ENCODE assay signal across 11 mouse cellular contexts in the genomic region with DNA sequence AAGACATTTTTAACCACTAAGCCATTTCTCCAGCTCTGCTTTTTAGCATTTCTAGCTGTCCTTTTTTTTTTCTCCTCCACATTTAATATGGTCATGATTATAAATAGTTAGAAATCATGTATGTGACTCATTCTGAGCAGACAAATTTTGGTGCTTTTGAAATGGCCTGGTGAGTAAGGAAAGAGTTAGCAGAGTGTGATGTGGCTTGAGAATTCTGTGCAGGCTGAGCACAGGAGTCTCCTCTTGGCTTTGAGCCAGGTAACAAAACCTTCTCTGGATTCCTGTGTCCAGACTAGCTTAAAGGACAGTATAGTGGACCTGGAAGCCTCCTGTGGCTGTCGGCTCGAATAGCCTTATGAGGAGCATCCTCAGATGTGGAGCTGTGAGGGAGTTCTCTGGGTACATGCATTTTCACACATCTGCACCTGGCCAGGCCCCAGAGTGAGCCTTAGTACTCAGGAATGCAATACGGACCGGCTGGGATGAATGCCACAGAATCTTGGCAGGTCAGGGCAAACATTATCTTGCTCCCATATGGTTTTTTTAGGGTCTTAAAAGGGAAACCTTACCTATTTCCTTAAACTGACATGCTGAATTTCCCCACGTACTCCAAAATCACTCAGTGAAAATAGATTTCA.
A peak's percentile ranks its signal among the peaks of the same experiment; 100 is the strongest.
DNase-seq lines count a peak whose midpoint lies in the region; ATAC-seq and TF ChIP-seq lines count a peak whose summit lies in the region.
"Had no signal": no experiment of that assay in that cellular context is flagged by ENCODE, and none has a peak within 500 bp of the region (broad histone marks: within the 10 kb centered on the region; RNA-seq: fewer than 3 reads in every experiment).

No protein-coding gene starts in this region.

- no peak overlapping the region for H3K4me3 ChIP-seq in gastrocnemius, adult 2 months
- no peak overlapping the region for H3K4me3 ChIP-seq in liver, adult 2 months (ENCODE audit: insufficient read depth, low read depth, low read length)
- no peak overlapping the region for H3K4me3 ChIP-seq in liver, embryonic 12.5 days
- H3K4me3 ChIP-seq: hindbrain, embryonic 12.5 days had no signal

- no peak overlapping the region for H3K9ac ChIP-seq in liver, adult 2 months (ENCODE audit: low read depth, low read length)
- no peak overlapping the region for H3K9ac ChIP-seq in liver, embryonic 12.5 days
- H3K9ac ChIP-seq: hindbrain, embryonic 12.5 days had no signal

- H3K4me1 ChIP-seq in liver, adult 2 months (ENCODE audit: control insufficient read depth, insufficient read depth, low read length): peaks cover 4% of the 10 kb centered on the region; the same call in 1 of the 2 replicates
- peaks cover 4% of the 10 kb centered on the region; the same call in 1 of the 2 replicates for H3K4me1 ChIP-seq in liver, embryonic 12.5 days
- H3K4me1 ChIP-seq: hindbrain, embryonic 12.5 days had no signal

- intact Hi-C loops in gastrocnemius, adult 2 months (cut with DNase I): no loop called here

- no peaks in the 10 kb centered on the region for H3K79me2 ChIP-seq in liver, adult 2 months (ENCODE audit: control insufficient read depth, insufficient read depth, low read length)

- TF ChIP-seq CTCF in gastrocnemius, adult 2 months (IDR thresholded peaks at IDR 0.05): no peak
- no peak for TF ChIP-seq CTCF in liver, adult 2 months (IDR thresholded peaks at IDR 0.05; ENCODE audit: low read depth, low read length)

- H3K4me2 ChIP-seq in liver, embryonic 12.5 days: no peak overlapping the region
- H3K4me2 ChIP-seq: hindbrain, embryonic 12.5 days had no signal

- no peak for TF ChIP-seq POLR2A in liver, adult 2 months (IDR thresholded peaks at IDR 0.05; ENCODE audit: extremely low read depth, insufficient read depth, low read length)

- peak overlapping the region; percentile 6; the same call in 1 of the 2 replicates for H3K27ac ChIP-seq in gastrocnemius, adult 2 months
- no peak overlapping the region for H3K27ac ChIP-seq in liver, adult 2 months (replicated peaks; ENCODE audit: insufficient read depth, low read depth, low read length)
- H3K27ac ChIP-seq in liver, embryonic 12.5 days: no peak overlapping the region
- H3K27ac ChIP-seq: hindbrain, embryonic 12.5 days had no signal

- WGBS in liver, adult 2 months: 68% methylated on average over 5 of the region's 5 CpGs
- WGBS in liver, embryonic 12.5 days (ENCODE audit: insufficient replicate concordance): 67% methylated on average over 5 of the region's 5 CpGs

- no peaks in the 10 kb centered on the region for H3K27me3 ChIP-seq in liver, adult 2 months (ENCODE audit: control insufficient read depth, insufficient read depth, low read length)
- 0 out of 2 replicates have a peak, but pooled peaks cover 3% of the 10 kb centered on the region for H3K27me3 ChIP-seq in liver, embryonic 12.5 days (replicated peaks)
- H3K27me3 ChIP-seq: CH12.LX; hindbrain, embryonic 12.5 days had no signal

- H3K9me3 ChIP-seq in liver, embryonic 12.5 days (replicated peaks): no peaks in the 10 kb centered on the region
- H3K9me3 ChIP-seq: hindbrain, embryonic 12.5 days had no signal

- no peak for ATAC-seq in liver, embryonic 12.5 days

- H3K36me3 ChIP-seq in liver, adult 2 months (ENCODE audit: control insufficient read depth, insufficient read depth, low read length): no peaks in the 10 kb centered on the region
- H3K36me3 ChIP-seq in liver, embryonic 12.5 days: no peaks in the 10 kb centered on the region
- H3K36me3 ChIP-seq: hindbrain, embryonic 12.5 days had no signal

- no peak for DNase-seq in gastrocnemius, adult 2 months
- no peak for DNase-seq in gastrocnemius, adult 18-20 months (ENCODE audit: low spot score)
- peak; percentile 20 for DNase-seq in liver, adult 2 months (ENCODE audit: extremely low read depth, low read depth, low spot score)
- peak; percentile 67 for DNase-seq in brain, adult 2 months (ENCODE audit: low read depth, low spot score)
- DNase-seq in heart, postnatal 4 days: peak; percentile 43
- DNase-seq in c-Kit-positive CD71-positive TER-119-positive erythroid progenitor cells, embryonic 14.5 days (ENCODE audit: low spot score): no peak
- DNase-seq in thymus, postnatal 0 days (ENCODE audit: low spot score): no peak
- DNase-seq: lung, postnatal 36 days had no signal

Comparison
In these comparisons a context has a peak if more than half of its experiments do, and no peak if none do; other contexts are left out.
1. DNase-seq: peak in liver, adult 2 months (single experiment), brain, adult 2 months (single experiment) and heart, postnatal 4 days (single experiment); none in gastrocnemius, adult 2 months (single experiment), gastrocnemius, adult 18-20 months (single experiment), c-Kit-positive CD71-positive TER-119-positive erythroid progenitor cells, embryonic 14.5 days (single experiment) and thymus, postnatal 0 days (single experiment).